Mouse (Mus musculus): ENCODE results near the gene Arpc4. TPM values are rescaled to one million over a fixed set of nuclear protein-coding genes. Genes with fewer than 3 reads are reported as not detected.

Gene Arpc4
- total and polyA plus RNA-seq, 3 experiments: 150 to 314 (median 202) TPM

DNA sequence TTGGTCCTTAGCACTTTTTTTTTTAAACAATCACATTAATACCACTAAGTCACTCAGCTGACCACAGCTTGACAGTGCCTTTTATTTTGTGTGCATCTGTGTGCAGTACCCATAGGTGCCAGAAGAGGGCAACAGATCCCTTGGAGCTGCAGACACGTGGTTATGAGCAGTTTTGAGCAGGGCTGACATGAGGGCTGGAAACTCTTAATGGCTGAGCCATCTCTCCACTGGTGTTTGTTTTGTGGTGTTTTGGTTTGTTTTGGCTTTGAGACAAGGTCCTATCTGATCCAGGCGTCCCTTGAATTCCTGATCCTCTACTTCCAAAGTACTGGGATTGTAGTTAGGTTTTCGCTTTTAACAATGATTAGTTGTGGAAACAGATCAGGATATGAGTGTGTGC lies 49.5 kb downstream of the Arpc4 start:
- Histone ChIP-seq H3K4me1 (ENCODE audit: control insufficient read depth in 1 of 2, insufficient read depth in 2 of 2) (peaks cover 11 to 25% of the 10 kb centered on the region in 2 experiments), H3K36me3 (replicated peaks in 1 of 2; ENCODE audit: control insufficient read depth in 1 of 2, insufficient read depth in 1 of 2, low read length in 1 of 2) (no peaks in the 10 kb centered on the region), H3K4me3 (replicated peaks in 1 of 3; ENCODE audit: low read depth in 2 of 3, low read length in 2 of 3, poor library complexity in 1 of 3) (no peak overlapping the region), H3K9me3 (replicated peaks; ENCODE audit: low read length) (peaks cover 5% of the 10 kb centered on the region), H3K79me2 (replicated peaks; ENCODE audit: control insufficient read depth, extremely low read depth, insufficient read depth, poor library complexity, severe bottlenecking) (no peaks in the 10 kb centered on the region), H3K4me2 (ENCODE audit: insufficient read depth, low read depth, poor library complexity, severe bottlenecking) (no peak overlapping the region), H3K27ac (ENCODE audit: insufficient read depth, low read depth) (no peak overlapping the region), H3K27me3 (replicated peaks) (peaks cover 3% of the 10 kb centered on the region), H3K9ac (ENCODE audit: insufficient read depth, low read depth) (no peak overlapping the region)
- TF ChIP-seq TBP (conservative IDR thresholded peaks at IDR 0.05; ENCODE audit: low read depth, low read length): no peak
- no peak for TF ChIP-seq ELF1 (IDR thresholded peaks at IDR 0.05; ENCODE audit: low read depth, low read length)
- peak; percentile 44 for TF ChIP-seq SMC3 (IDR thresholded peaks at IDR 0.05; ENCODE audit: low read depth, low read length)
- no peak for TF ChIP-seq USF2 (conservative IDR thresholded peaks at IDR 0.05; ENCODE audit: low read depth, low read length)
- no peak for TF ChIP-seq POLR2A (IDR thresholded peaks at IDR 0.05; ENCODE audit: low read depth, low read length)
- no peak for TF ChIP-seq POLR2AphosphoS2 (IDR thresholded peaks at IDR 0.05; ENCODE audit: low read depth, low read length)
- TF ChIP-seq SIN3A (IDR thresholded peaks at IDR 0.05; ENCODE audit: low read length): no peak
- no peak for TF ChIP-seq CHD2 (IDR thresholded peaks at IDR 0.05; ENCODE audit: low read length)
- TF ChIP-seq GABPA (IDR thresholded peaks at IDR 0.05; ENCODE audit: insufficient replicate concordance, low read depth, low read length): no peak
- no peak for TF ChIP-seq MXI1 (IDR thresholded peaks at IDR 0.05; ENCODE audit: low read depth, low read length)
- TF ChIP-seq RCOR1 (conservative IDR thresholded peaks at IDR 0.05; ENCODE audit: low read depth, low read length): no peak
- no peak for TF ChIP-seq E2F4 (IDR thresholded peaks at IDR 0.05; ENCODE audit: insufficient replicate concordance, low read depth, low read length)
- peak; percentile 62 for TF ChIP-seq RAD21 (IDR thresholded peaks at IDR 0.05; ENCODE audit: low read depth, low read length)
- TF ChIP-seq UBTF (IDR thresholded peaks at IDR 0.05; ENCODE audit: low read depth, low read length): no peak
- TF ChIP-seq JUN (IDR thresholded peaks at IDR 0.05; ENCODE audit: insufficient read depth, low read depth, low read length): no peak
- peak; percentile 98 for TF ChIP-seq MYC (IDR thresholded peaks at IDR 0.05; ENCODE audit: low read depth, low read length)
- TF ChIP-seq JUND (conservative IDR thresholded peaks at IDR 0.05; ENCODE audit: low read depth, low read length): no peak
- TF ChIP-seq MEF2A (IDR thresholded peaks at IDR 0.05; ENCODE audit: borderline replicate concordance, low read depth, low read length): no peak
- no peak for TF ChIP-seq ZKSCAN1 (IDR thresholded peaks at IDR 0.05; ENCODE audit: borderline replicate concordance, low read depth, low read length)
- no peak for TF ChIP-seq HCFC1 (IDR thresholded peaks at IDR 0.05; ENCODE audit: low read depth, low read length)
- peak; percentile 34 for TF ChIP-seq USF1 (IDR thresholded peaks at IDR 0.05; ENCODE audit: low read depth, low read length)
- no peak for TF ChIP-seq ZMIZ1 (IDR thresholded peaks at IDR 0.05; ENCODE audit: low read depth, low read length)
- TF ChIP-seq MAX (IDR thresholded peaks at IDR 0.05; ENCODE audit: low read length): peak; percentile 95
- TF ChIP-seq ZNF384 (IDR thresholded peaks at IDR 0.05; ENCODE audit: low read depth, low read length): no peak
- TF ChIP-seq EP300 (IDR thresholded peaks at IDR 0.05; ENCODE audit: low read length): no peak
- no peak for TF ChIP-seq NRF1 (IDR thresholded peaks at IDR 0.05; ENCODE audit: low read depth, low read length)
- no peak for TF ChIP-seq IRF4 (IDR thresholded peaks at IDR 0.05; ENCODE audit: low read depth, low read length)
- no peak for TF ChIP-seq TCF12 (IDR thresholded peaks at IDR 0.05; ENCODE audit: low read depth, low read length)
- TF ChIP-seq MAZ (IDR thresholded peaks at IDR 0.05; ENCODE audit: low read depth, low read length): no peak
- TF ChIP-seq CTCF (conservative IDR thresholded peaks at IDR 0.05 in 1 of 2, IDR thresholded peaks at IDR 0.05 in 1 of 2; ENCODE audit: low read depth in 2 of 2, low read length in 2 of 2): peak; percentile 65 to 66; a peak in 3 of 4 replicates
- TF ChIP-seq BHLHE40 (IDR thresholded peaks at IDR 0.05; ENCODE audit: low read depth, low read length): no peak
- no peak for TF ChIP-seq PAX5 (IDR thresholded peaks at IDR 0.05; ENCODE audit: low read length)
- no peak for TF ChIP-seq NELFE (IDR thresholded peaks at IDR 0.05; ENCODE audit: low read depth, low read length)
- TF ChIP-seq MAFK (IDR thresholded peaks at IDR 0.05; ENCODE audit: insufficient replicate concordance, low read length): no peak
- DNase-seq (ENCODE audit: extremely low read depth): peak; percentile 72
- in situ Hi-C loops (cut with MboI; ENCODE audit: low pct_ligation_motif_present, low pct_unique_long_range_greater_than_20kb, low sequenced_read_pairs) (no loop called here), dilution Hi-C loops (cut with MboI; ENCODE audit: extremely low pct_ligation_motif_present, extremely low pct_unique_long_range_greater_than_20kb, low sequenced_read_pairs) (no loop called here)
